Mouse (Mus musculus) cerebellum, postnatal 10 days (tissue): ENCODE results near the gene Lnx2.

ENCODE experiments used
- DNase-seq, 2 experiments: peaks; one replicate each; pipeline ENCODE4 v3.0.0; 2021; ENCODE audit warnings: mixed read lengths in 2 of 2

Lnx2 gene

DNA sequence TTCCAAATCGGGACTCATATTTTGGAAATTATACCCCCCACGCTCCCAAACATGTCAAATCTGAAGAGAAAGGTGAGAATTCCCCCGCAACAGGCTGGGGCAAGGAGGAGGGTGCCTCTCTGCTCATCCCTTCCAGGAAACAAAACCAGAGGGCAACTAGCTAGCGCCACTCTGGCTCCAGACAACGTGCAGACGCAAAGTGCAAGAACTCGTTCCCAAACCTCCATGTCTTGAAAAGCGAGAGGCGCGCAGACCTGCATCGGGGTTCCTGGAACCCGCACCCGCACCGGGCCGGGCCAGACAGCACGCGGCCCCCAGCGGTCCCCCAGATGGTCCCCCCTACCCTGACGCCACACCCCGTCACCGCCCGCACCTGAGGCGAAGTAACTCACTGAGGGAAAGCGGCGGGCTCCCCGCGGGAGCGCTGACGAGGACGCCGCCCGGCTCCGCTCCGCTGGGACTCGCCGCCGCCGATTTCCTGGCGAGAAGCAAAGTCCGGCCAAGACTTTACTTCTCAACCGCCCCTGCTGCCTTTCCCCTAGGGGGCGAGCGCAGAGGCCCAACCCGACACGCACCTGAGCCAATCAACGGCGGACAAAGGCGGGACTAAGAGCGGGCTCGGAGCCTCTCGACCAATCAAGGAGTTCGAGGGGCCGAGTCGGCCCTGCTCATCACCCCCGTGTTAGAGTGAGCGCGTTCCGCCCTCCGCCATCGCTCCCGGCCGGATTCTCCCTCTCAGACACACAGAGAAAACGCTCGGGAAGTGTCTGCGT, at the start of gene Lnx2:
Gene Lnx2 (minus strand): TSS at position 561 of the 773 bp plus-strand sequence.
- peak; percentile 98 to 99 for DNase-seq

DNA sequence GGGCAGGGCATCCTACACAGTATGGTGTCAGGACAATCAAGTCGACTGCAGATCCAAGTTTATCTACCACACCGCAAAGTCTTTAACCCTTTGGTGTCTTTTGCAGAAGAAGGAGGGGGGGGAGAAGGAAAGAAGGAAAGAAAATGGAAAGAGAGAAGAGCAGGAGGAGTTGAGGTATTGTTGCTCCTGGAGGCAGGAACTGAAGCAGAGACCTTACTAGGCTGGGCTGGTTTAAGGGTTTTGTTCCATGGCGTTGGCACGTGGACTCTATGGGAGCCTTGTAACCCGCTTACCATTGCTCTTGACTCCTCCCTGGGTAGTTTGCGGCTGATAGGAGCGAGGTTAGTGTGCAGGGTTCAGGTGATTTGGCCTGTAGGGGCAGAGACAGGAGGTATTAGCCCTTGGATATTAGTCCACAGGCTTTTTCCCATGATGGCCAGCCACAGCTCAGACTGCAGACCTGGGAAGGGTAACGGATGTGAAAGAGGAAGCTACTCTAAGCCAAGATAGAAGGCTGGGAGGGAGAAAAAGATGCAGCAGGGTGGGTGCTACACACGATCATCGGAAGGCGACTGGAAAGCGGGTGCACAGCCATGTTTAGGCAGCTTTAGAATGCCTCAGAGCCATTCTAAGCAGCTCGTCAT, 49.3 kb upstream of the Lnx2 start:
- no peak for DNase-seq

GRCm38 (mm10) chr5:147124794-147125193, 48.4 kb upstream of the Lnx2 start:
- DNase-seq = no peak

GRCm38 (mm10) chr5:147121146-147121545, 44.8 kb upstream of the Lnx2 start:
- DNase-seq = peak in 1 of 2 experiments; percentile 41

- DNase-seq = no peak
Measured at GRCm38 (mm10) chr5:147117027-147117426, 40.6 kb upstream of the Lnx2 start.

DNA sequence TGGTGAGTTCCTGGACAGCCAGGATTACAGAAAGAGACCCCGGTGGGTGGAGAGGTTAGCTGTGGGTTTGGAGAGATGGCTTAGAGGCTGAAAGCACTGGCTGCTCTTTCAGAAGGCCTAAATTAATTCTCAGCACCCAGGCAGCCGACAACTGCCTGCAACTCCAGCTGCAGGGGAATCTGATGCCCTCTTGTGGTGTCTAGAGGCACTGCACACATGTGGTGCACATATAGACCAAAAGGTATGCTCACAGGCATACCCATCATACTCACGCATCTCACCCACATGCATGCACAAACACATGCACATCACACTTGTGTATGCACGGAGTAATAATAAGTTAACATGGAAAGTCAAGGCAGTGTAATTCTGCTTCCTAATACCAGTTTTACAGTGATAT, 39.2 kb upstream of the Lnx2 start:
- no peak for DNase-seq

DNA sequence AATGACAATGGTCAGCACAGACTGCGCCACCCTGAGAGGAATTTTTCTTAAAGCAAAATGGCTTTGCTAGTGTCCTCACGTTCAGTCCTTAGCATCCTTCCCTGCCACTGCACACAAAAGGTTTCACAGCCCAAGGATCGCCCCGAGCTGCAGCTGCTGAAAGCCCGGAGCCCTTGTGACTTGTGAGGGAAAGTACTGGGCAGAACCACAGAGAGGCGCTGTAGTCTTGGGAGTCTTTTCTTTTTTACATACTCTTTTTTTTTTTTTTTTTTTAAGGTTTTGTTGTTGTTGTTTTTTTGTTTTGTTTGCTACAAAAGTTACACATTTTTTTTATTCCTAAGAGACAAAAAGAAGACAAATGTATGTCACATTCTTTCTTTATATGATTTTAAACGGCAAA, 38.4 kb upstream of the Lnx2 start:
- peak; percentile 28 to 39 for DNase-seq

- DNase-seq = peak; percentile 69 to 72
Measured at GRCm38 (mm10) chr5:147108861-147109591, 32.6 kb upstream of the Lnx2 start.

DNA sequence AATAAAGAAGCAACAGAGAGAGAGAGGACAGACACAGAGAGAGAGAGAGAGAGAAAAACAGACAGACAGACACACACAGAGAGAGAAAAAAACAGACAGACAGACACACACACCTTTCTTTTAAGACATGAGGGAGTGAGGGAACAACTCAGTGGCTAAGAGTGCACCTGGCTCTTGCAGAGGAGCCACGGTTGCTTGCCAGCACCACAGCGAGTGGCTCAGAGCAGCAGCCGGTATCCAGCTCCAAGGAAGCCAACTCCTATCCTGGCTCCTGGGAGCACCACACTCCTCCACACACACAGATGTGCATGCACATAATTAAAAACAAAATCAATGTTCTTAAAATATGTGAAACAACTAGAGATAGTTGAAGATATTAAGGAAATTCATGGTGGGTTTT, 30.9 kb upstream of the Lnx2 start:
- peak; percentile 71 to 76 for DNase-seq

- DNase-seq = no peak
Measured at GRCm38 (mm10) chr5:147102295-147102694, 25.9 kb upstream of the Lnx2 start.

GRCm38 (mm10) chr5:147100180-147100579, 23.8 kb upstream of the Lnx2 start:
- DNase-seq = no peak

DNA sequence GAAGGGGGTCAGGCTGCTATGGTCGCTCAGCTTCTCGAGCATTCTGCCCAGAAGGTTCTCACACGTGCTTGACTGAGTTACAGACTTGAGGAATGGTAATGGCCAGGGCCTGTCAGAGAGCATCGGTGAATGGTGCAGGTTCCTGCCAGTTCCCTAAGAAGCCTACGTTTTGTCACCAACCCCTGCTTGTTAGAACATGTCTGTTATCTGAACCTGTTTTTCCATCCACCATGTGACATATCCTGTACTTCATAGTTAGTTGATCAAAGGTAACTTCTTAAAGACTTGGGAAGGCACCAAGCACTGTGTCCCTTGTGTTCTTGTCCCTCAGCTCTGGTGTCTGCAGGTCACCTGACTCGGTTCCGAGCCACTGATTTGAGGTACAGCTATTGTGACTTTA, 22.3 kb upstream of the Lnx2 start:
- DNase-seq = no peak

- DNase-seq = no peak
Measured at GRCm38 (mm10) chr5:147096586-147096985, 20.2 kb upstream of the Lnx2 start.

DNA sequence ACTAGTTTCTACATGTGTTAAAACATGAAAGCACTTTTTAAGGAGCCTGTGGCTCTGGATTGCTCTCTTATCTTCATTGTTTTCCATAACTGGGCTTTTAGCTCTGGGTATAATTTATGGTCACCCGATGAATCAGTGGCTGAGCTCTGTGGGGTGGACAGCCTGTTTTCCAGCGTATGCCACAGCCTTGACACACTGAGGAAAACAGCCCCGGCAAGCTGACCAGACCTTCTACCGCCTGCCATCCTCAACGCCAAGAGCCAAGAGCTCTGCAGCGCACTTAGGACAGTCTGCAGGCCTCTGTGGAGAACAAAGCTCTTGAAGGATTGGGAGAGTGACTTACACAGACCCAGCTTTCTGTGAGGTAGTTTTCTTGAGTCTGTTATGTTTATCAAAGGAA, 17.9 kb upstream of the Lnx2 start:
- peak in 1 of 2 experiments; percentile 37 for DNase-seq

GRCm38 (mm10) chr5:147092448-147092847, 16.1 kb upstream of the Lnx2 start:
- no peak for DNase-seq

GRCm38 (mm10) chr5:147090256-147090963, 14.0 kb upstream of the Lnx2 start:
- peak; percentile 81 to 89 for DNase-seq

DNA sequence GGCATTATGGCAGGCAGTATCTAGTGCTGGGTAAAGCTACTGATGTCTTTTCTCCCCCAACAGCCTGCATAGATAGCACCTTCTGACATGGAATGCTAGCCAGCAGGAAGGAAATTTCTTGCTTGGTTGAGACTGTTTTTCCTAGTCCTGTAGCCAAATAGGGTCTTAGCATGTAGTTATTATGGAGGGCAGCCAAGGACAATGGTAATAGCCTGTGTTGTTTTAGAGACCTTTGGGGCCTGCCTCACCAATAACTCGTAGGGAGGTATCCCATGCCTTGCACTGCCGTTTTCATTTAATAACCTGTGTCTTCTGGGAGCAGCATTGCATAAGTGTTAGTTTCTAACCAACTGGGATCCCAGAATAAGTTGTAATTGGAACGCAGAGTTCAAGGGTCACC, 13.4 kb upstream of the Lnx2 start:
- peak; percentile 48 to 61 for DNase-seq

- no peak for DNase-seq
Measured at GRCm38 (mm10) chr5:147086816-147087215, 10.4 kb upstream of the Lnx2 start.

GRCm38 (mm10) chr5:147085201-147085894, 9.0 kb upstream of the Lnx2 start:
- DNase-seq = peak; percentile 95

- DNase-seq = peak; percentile 37 to 41
Measured at GRCm38 (mm10) chr5:147078110-147078900, 1.9 kb upstream of the Lnx2 start.

DNA sequence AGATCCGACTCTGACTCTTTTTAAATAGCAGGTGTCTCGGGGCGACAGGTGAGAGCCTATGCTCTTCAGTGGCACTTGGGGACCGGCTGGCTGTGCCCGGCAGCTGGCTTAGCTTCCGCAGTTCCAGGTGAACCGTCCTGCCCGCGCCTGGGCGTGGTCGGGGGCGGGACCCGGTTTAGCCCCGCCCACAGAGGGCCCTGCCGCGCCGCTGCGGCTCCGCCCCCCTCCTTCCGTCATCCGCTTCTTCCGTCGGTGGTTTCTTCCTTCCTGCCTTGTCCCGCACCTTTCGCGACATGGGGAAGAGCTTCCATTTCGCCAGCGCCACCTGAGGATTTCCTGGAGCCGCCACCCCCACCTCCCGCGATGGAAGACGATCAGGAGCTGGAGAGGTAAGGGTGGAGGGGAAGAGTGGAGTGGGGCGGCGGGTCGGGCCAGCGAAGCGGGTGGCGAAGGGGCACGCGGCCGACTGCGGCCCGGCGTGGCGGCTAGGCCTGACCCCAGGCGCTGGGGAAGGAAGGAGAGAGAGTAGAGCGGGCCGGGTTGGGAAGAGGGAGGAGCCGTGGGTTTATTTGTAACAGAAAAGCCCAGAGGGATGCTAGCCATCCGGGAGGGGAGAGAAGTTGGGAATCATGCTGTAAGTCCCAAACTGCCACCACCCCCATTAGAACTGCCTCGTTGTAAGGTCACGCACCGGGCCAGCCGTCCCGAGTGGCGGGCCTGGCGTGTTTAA, 1.1 kb upstream of the Lnx2 start:
- peak; percentile 96 to 97 for DNase-seq
